Mouse (Mus musculus) gastrocnemius, postnatal 25 days (tissue): ENCODE results near the gene Vapb. TPM values are rescaled to one million over a fixed set of nuclear protein-coding genes. Genes with fewer than 3 reads are reported as not detected.

Experiments used
- microRNA-seq, 2 experiments: library from miRNA; unstranded; fragments of <30 nt; microRNA quantifications; one replicate each; pipeline ENCODE4 v1.2.0; 2021; ENCODE audit warnings: borderline replicate concordance in 2 of 2
- total RNA-seq, 2 experiments: library from RNA; stranded (reverse); gene quantifications; 1 replicate in 1 of 2; 2 replicates in 1 of 2; pipeline ENCODE4 v1.2.3; 2021

Gene Vapb
- total RNA-seq, 2 experiments from 2014 or later = 149 to 155 TPM

Small RNA genes within 50 kb of the gene (microRNA-seq; reads per million reads assigned to microRNA genes)
- 0 reads per million in 2 experiments for gene Mir6340

Other genes starting within 250 kb of the Vapb start
- gene 1700021F07Rik, start 214.9 kb upstream of the Vapb start, total RNA-seq = not detected
- not detected for gene Ankrd60, start 159.1 kb upstream of the Vapb start, total RNA-seq
- 10 to 100 TPM; 21.0 to 21.8 TPM for gene Rab22a, start 77.8 kb upstream of the Vapb start, total RNA-seq
- not detected for gene 1700010B08Rik, start 18.1 kb upstream of the Vapb start, total RNA-seq